Mouse (Mus musculus): ENCODE data around the gene Map4k3. TPM values are rescaled to one million over a fixed set of nuclear protein-coding genes. Genes with fewer than 3 reads are reported as not detected.
"Not testable (repeated sequence)": the region's sequence is repeated elsewhere in the genome, so short reads cannot be mapped to it uniquely, and the experiment has no call there.

Map4k3 gene
- polyA plus RNA-seq, 1 experiment from 2014 or later: 25.3 TPM

DNA sequence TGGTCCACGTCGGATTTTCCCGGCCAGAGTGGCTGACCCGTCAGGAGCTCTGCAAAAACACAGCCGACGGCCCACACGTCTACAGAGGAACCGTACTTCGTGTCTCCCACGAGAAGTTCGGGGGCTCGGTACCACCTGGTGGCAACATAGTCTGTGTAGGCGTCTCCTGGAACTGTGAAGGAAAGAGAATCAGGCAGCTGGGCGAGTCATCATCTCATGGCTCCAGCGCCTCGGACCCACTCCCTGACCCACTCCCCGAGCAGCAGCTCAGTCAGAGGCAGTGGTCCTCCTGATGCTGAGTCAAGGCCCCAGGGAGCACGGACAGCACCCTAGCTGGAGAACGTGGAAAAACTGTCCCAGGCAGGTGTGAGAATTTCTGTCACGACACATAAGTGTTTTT lies 184.6 kb downstream of the Map4k3 start:
- Histone ChIP-seq H3K27me3 (ENCODE audit: low read depth, poor library complexity, severe bottlenecking) (no peaks in the 10 kb centered on the region), H3K27ac (no peak overlapping the region), H3K4me3 (no peak overlapping the region), H3K4me1 (peaks cover 6% of the 10 kb centered on the region; the same call in 1 of the 2 replicates), H3K36me3 (no peaks in the 10 kb centered on the region), H3K9me3 (replicated peaks) (no peaks in the 10 kb centered on the region)
- WGBS: 93% methylated on average over 20 of the region's 20 CpGs
- peak; percentile 24 for DNase-seq (ENCODE audit: low spot score)

DNA sequence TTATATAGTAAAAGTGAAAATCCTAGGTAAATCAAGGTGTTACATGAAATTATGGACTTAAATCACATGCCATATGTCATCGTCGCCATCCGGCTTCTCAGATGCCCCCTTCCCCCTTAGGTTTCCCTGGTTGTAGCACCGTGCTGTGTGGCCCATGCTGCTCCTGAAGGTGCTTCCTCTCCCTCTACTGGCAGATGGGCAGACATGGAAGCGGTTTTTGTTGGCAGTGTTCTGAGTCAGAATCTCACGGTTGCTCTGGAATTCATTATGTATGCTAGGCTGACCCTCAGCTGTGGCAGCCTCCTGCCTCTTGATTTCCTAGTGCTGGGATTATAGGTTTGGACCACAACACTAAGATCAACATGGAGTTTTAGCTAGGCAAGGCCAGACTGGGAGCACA lies 191.1 kb downstream of the Map4k3 start:
- 73% methylated on average over 6 of the region's 6 CpGs for WGBS
- DNase-seq (ENCODE audit: low spot score): peak; percentile 21
- Histone ChIP-seq H3K9me3 (replicated peaks) (no peaks in the 10 kb centered on the region), H3K27me3 (ENCODE audit: low read depth, poor library complexity, severe bottlenecking) (no peaks in the 10 kb centered on the region), H3K4me1 (peaks cover 3% of the 10 kb centered on the region; the same call in 1 of the 2 replicates), H3K27ac (no peak overlapping the region), H3K4me3 (no peak overlapping the region), H3K36me3 (no peaks in the 10 kb centered on the region)

GRCm38 (mm10) chr17:80535633-80536032 lies 192.7 kb downstream of the Map4k3 start:
- no peaks in the 10 kb centered on the region for H3K36me3 ChIP-seq
- no peaks in the 10 kb centered on the region for H3K9me3 ChIP-seq (replicated peaks)
- 86% methylated on average over 6 of the region's 6 CpGs for WGBS
- no peak overlapping the region for H3K27ac ChIP-seq
- H3K27me3 ChIP-seq (ENCODE audit: low read depth, poor library complexity, severe bottlenecking): no peaks in the 10 kb centered on the region
- DNase-seq (ENCODE audit: low spot score): peak; percentile 12
- no peak overlapping the region for H3K4me3 ChIP-seq
- no peaks in the 10 kb centered on the region for H3K4me1 ChIP-seq

DNA sequence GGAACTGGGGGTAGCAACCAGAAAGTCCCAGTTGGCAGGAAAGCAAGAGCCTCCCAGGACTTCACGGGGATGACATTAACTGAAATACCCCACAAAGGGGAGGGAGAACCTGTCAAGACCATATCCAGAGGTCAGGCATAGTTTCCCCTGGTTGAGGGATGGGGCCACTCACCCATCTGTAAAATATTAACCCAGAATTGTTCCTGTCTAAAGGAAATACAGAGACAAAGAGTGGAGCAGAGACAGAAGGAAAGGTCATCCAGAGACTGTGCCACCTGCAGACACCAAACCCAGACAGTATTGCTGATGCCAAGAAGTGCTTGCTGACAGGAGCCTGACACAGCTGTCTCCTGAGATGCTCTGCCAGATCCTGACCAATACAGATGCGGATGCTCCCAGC lies 196.9 kb downstream of the Map4k3 start:
- not testable (repeated sequence) for H3K27ac ChIP-seq; DNase-seq (ENCODE audit: low spot score); H3K36me3 ChIP-seq; H3K4me3 ChIP-seq; H3K9me3 ChIP-seq (replicated peaks); H3K4me1 ChIP-seq; H3K27me3 ChIP-seq (ENCODE audit: low read depth, poor library complexity, severe bottlenecking)
- 68% methylated on average over 2 of the region's 2 CpGs for WGBS

Other genes with a start within 250 kb of the Map4k3 start
- 4.2 and 4.6 TPM in 2 replicates for gene Sos1, start 248.0 kb downstream of the Map4k3 start, polyA plus RNA-seq (2016; fragmentation: Nextera tagmentation; extraction: Ambion mirVana)
- 0.14 and 0.51 TPM in 2 replicates for gene Cdkl4, start 150.7 kb downstream of the Map4k3 start, polyA plus RNA-seq (2016; fragmentation: Nextera tagmentation; extraction: Ambion mirVana)
- 3.1 and 5.5 TPM in 2 replicates for gene Tmem178, start 216.1 kb upstream of the Map4k3 start, polyA plus RNA-seq (2016; fragmentation: Nextera tagmentation; extraction: Ambion mirVana)